Mouse (Mus musculus) spleen, adult 2 months (tissue): ENCODE results near the gene Limk2.

Source experiments
- CTCF ChIP-seq: fragments of 200-500 bp; IDR thresholded peaks from 2 replicates; pipeline ENCODE4 v1.5.1; 2011; ENCODE audit warnings: mild to moderate bottlenecking, inconsistent platforms; ENCODE audit not compliant: insufficient read depth, insufficient read length, insufficient replicate concordance; ENCODE audit errors: extremely low read depth
- POLR2A ChIP-seq: fragments of 200-500 bp; IDR thresholded peaks from 2 replicates; pipeline ENCODE4 v1.6.1; 2011; ENCODE audit warnings: low read depth, low read length, inconsistent platforms

GRCm38 (mm10) chr11:3368983-3369382 is 40.0 kb downstream of the Limk2 start:
- TF ChIP-seq CTCF (no peak), POLR2A (no peak)
